Mouse (Mus musculus) liver (tissue): ENCODE data around the gene Snx18.

Experiments used
- DNase-seq: peaks from one replicate; pipeline ENCODE4 v3.0.0-alpha.2; 2020; ENCODE audit warnings: mixed read lengths

Snx18 gene

DNA sequence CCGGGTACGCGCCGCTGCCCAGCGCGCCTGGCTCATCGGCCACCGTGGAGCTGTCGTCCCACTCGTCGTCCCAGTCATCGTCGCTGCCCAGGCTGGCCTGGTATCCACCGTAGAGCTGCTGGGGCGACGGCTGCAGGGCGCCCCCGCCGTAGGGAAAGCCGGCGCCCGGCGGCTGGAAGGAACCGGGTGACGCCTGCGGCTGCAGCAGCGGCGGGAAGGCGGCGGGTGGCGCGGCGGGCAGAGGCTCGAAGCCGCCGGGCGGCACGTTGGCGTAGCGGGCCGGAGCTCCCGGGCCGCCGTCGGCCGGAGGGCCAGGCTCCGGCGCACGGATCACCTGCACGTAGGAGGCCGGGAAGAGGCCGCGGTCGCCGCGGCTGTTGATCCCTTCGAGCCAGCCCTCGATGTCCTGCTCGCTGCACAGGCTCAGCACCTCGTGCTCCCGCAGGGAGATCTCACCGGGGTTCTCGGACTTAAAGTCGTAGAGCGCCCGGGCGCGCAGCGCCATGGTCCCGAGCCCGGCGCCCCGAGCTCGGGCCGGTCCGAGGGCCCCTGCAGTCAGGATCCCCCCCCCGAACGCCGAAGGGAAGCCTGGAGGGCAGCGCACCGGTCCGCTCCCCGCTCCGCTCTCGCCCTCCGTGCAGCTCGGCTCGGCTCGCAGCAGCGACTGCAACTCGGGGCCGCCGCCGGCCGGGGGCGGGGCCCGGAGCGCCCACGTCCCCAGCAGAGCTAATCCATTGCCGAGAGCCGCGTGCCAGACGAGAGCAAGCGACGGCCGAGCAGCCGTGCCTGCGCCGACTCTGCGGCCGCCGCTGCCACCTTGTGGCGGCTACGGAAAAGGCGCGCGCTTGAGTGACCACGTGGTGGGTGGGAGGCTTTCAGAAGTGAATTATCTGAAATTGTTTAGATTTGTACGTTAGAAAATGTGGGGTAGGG is at the start of gene Snx18:
Gene Snx18 (minus strand): TSS at position 674 of the 933 bp plus-strand sequence.
- peak; percentile 91 for DNase-seq

DNA sequence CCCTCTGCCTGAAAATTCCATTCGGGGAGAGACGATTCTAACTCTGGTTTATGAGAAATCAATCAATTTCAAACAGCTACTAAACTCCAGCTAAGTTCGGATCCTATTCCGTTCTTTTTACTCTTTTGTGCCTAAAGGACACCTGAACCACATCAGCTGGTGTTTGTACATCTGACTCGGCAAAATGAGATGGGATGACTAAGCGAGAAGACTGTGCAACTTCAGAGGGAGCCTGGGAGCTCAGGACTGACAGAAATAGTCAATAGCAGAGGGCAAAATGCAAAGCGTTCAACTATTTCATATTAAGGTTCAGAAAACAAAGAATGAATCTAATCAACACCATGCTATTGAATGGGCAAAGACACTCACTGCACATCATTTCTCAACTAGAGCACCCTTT is 45.5 kb upstream of the Snx18 start:
- DNase-seq: no peak

DNA sequence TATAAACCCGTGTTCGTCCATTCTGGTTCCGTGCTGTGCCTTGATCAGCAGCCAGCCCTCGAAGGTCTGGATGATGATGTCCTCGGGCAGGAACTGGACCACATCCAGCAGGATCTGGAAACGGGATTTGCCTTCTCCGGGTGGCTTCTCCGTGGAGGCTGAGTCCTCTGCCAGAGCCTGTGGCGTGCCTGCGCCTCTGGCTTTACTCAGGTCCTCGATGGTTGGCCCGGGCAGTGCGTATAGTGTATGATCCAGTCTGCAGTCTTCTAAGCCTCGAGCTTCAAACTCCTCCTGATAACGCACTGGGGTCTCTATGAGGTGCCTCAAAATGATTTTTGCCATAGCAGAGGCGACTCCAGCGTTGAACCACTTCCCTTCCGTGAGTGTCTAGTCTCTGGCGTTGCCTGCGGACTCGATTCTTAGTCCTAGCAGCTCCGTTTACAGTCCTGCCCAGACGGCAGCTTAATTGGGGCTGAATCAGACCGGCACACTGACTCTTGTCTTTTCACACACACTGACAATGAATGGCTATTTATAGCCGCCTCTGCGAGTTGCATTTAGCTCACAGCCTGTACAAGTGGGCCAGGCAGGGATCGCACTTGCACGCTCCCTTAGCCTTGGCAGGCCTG is 44.9 kb upstream of the Snx18 start, which contains the start of gene Hspb3:
Gene Hspb3 (minus strand): TSS at position 526 of the 629 bp plus-strand sequence.
- no peak for DNase-seq

DNA sequence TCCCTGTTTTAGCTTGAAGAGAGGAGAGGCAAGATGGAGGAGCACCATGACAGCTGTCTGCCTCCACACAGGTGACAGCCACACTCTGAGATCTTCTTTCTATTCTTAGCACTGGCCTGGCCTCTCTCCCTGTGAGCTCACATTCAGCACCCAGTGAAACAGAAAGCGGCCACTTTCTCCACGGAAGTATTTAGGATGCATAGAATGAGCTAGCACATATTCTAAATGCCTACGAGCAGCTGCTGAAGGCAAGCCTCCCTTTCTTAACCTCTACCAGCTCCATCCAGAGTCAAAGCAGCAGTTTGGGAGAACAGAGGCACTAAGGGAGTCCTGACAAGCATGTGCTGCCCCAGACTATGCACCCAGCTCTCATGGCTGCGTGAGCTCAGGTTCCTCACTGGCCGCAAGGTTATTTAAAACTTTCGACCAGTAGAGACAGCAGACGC is 43.5 kb upstream of the Snx18 start:
- DNase-seq: no peak

DNA sequence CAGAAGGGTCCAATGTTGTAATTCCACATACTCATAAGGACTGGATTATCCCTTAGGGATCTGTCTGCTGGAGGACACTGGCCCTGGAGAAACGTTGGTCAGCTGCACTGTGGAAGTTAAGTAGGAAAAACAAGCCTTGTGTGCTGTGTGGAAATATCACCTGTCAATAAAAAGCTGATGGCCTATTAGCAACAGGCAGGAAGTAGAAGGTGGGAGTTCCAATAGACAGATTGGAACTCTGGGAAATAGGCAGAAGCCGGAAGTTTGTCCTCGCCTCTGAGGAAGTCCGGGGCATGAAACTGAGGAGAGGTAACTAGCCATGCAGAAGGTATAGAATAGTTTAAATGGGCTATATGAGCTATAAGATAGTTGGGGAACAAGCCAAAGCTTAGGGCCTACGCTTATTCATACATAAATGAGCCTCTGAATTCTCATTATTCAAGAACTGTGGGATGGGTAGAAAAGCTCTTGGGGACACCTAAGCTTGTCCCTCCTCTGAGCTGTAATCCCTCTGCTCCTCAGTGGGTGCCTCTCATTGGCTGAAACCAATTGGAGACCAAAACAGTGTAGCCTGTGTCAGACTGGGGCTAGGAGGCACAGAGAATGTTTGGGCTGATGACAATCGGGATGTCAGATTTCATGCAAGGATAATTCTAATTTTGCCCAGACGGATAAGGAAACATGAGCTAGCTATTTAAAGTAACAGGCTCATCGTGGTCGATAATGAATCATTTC is 42.4 kb upstream of the Snx18 start:
- DNase-seq: no peak

DNA sequence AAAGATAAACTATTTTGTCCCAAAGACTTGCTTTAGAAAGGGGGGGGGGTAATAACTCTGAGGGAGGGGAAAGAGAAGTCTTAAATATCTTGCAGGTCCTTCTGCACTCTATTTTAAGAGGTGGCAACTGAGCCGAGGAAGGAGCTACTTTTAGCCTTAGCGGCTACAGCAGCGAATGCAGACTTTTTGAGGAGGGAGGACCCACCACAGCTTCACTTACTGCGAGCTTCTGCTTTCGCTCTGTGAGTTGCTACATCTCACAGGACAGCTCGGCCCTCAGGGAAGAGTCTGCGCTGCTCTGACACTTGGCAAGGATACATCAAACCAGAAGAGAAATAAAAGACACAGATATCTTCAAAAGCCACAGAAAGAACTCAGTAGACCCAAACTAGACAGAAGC is 38.8 kb upstream of the Snx18 start:
- no peak for DNase-seq

DNA sequence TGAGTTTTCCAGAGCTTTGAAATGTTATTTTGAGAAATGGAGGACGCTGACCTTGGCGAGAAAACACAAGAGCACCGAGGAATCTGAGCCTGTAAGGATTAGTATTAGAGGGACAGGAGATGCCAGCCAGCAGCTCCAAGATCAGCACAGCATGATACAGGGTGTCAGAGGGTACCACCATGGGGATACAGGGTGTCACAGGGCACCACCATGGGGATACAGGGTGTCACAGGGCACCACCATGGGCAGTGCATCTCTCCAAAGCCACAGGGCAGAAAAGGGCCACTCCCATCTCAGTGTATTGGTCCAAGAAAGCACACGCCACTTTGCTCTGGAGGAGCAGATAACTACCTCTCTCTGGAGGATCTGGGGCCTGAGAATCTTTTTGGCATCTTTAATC is 38.3 kb upstream of the Snx18 start:
- no peak for DNase-seq

DNA sequence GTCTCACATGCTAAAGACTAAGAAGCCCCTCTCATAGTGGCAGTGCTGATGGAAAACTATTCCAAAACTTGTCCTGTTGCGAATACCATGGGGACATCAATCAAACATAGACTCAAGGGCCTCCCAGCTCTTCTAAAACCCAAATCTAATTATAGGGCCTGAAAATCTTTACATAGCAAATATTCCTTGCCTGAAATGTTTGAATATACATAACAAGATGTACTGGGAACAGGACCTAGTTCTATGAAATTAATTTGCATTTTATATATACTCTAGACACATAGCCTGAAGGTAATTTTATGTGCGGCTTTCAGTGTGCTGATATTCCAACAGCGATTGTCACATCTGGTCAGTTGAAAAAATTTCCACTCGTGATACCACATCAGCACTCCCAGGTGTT is 37.1 kb upstream of the Snx18 start:
- no peak for DNase-seq

DNA sequence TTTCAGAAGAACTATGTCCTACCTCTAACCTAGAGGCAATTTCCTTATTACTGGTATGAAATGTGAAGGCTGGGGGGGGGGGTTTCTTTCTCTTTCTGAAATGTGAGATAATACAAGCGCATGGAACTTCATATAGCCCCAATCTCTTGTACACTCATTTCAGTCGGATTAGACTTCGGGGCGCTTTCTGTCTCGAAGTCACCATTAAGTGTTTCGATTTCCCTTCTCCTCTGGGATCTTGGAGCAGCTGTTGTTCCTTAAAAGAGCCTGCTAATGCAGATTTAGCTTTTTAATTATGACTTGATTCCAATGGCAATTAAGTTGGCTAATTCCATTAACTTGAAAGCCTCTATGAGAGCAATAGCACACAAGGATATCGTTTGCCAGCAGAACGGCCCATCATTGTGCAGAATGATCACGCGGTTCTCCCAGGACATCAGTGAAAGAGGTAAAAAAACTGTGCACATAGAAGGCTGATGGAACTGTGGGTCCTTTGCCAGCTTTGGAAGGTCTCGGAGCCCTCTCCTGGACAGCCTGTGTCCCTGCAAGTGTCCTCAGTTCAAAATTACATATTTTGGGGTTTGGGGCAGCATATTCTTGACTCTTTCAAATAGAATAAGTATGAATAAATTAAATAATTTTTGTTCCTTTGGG is 22.7 kb upstream of the Snx18 start:
- DNase-seq: no peak

DNA sequence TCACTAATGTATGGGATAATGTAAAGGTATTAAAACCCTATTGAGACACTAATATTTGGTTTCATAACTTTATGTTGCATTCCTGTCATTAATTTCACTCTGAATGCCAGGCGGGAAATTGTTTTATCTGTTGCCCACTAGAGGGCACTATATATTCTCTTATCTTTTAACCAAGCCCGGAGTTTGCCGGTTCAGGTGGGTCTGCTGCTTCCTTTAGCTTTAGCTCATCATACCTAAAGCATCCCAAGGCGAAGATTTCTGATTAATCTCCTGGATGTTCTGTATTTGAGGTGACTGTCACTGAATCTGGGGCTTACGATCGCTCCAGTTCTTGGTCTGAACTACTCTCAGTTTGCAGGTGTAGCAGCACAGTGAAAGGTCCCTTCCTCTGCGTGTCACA is 20.6 kb upstream of the Snx18 start:
- DNase-seq: no peak

DNA sequence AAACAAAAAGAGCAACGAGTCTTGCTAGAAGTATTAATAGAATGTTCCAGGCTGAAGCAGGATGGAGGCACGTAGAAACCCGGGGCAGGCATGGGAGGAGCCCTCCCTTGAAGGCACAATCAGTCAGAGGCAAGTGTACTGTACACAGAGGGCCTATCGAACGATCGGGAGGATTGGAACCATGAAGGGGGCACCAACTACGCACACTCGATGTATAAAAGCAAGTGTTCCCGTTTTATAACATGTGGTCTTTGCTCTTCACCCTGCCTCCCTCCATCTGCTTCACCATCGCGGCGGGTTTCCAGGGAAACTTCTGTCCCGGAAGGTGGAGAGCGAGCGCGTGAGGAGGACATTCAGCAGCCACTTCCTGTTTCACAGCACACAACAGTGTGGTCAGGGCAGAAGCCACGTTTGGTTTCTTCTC is 17.4 kb upstream of the Snx18 start:
- DNase-seq: no peak

DNA sequence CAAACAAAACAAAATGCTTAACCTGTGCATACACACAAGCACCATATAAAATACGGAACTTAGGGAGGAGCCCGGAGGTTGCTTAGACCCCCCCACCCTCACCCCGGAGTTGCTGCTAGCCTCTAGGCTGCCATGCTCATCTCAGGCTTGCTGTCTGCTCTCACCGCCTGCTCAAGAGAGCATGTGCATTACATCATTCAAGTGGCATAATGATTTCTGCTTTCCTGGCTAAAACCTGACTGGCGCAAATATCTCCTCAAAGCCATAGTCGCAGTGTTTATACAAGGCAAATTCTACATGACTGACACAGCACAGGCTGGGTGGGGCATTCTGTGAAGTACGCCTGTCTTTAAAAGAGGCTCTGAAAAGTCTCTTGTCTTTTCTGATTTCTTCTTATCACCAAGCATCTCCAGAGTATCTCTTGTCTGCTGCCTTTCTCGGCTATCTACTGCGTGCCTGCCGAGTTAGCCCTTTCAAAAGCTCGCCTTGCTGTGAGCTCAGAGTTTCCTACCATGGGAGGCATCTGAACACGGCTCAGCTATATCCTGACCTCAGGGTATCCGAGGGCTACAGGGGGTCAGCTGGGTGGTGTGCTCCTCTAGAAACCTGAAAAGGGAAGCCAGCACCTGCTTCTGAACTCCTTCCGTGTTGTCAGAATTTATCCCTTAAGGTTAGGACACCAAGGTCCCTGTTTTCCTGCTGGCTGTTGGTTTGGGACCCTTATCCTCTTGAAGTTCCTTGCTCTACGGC is 16.5 kb upstream of the Snx18 start:
- DNase-seq: no peak

DNA sequence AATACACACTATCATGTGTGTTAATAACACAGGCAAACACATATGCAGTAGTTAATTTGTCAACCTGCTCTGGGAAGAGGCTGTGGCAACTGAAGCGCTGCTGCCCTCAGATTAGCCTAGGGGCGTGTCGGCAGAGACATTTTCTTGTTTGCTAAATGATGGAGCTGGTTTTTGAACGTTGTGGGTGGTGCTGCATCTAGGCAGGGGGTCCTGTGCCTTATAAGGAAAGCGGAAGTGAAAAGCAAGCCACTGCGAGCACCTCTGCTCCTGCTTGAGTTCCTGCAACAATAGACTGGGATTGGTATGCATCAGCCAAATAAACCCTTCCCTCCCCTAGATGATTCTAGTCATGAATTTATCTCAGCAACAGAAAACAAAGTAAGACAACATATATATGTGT is 14.1 kb upstream of the Snx18 start:
- no peak for DNase-seq

DNA sequence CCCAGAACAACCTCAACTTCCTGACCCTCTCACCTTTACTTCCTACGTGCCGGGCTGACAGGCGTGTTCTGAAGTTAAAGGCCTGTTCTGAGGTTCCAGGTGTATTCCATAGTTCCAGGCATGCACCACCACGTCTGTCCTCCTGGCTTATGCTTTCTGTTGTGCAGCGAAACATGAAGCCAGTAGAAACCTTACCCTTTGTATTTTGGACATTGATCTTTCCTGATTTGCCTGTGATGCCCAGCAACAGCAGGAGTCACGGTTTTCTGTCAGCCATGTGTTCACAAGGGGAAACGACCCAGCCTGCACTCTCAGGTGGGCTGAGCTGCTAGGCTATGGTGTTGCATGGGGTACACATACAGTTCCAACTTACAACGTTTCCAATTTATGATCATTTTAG is 9.2 kb upstream of the Snx18 start:
- DNase-seq: no peak

DNA sequence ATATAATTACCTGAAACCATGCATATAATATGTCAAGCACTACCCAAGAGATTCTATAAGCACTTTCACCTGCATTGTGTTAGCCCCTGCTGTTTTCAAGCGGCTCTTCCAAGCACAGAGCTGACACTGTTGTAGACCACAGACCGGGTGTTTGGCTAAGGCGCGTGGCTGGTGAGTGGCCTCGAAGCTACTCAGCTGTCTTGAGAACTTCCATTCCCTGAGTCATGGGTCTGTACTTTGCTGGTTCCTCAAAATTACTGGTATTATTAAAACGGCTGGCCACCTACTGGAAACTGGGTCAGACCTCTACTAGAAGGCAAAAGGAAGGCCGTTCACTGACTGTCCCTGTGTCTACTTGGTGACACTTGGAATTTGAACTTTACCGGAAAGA is 4.5 kb upstream of the Snx18 start:
- no peak for DNase-seq

DNA sequence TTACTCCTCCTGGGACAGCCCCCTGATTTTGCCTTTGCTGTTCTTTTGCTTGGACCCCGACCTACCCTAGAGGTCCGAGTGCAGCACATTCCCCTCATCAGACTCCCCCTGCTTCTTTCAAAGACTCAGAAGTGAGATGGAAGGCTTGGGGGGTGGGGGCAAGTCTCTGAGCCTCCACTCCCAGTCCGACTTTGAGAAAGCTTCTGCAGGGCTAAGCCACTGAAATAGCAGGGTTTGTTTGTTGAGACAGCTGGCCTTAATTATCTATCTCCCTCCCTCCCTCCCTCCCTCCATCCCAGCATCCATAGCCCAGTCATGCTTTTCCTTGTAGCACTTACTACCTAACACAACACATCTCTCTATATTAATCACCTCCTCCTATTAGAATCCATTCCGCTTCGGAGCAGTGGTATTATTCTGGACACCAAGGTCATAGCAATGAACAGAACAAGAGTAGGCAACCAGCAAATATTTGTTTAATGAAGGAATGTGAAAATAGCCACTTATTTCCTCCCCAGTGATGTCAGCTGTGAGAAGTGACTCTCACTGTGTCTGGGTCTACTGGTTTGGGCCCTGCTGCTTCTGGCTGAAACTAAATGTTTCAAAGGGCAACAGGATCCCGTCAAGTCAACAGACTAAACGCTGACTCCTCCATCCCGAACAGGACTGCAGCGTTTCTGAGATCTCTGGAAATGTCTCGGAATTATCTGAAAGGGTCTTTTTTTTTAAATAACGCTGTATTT is 3.9 kb upstream of the Snx18 start:
- no peak for DNase-seq

DNA sequence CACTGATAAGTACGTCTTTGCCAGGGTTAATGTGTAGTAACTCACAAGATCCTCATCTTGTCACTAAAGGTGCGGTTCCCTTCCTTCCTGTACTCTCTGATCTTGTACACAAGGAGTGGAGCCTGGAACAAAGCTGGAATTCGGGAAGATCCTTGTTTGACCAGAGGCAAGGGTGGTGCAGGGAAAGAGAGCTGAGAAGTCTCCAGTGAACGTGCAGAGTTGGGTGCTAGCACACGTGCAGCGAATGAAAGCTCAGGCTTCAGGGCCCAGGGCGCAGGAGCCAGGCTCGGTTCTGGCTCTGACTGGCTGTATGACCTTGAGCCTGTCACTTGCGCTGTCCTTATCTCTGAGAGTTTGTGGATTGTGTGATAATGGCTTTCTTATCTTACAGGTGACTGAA is 639 bp upstream of the Snx18 start:
- no peak for DNase-seq

DNA sequence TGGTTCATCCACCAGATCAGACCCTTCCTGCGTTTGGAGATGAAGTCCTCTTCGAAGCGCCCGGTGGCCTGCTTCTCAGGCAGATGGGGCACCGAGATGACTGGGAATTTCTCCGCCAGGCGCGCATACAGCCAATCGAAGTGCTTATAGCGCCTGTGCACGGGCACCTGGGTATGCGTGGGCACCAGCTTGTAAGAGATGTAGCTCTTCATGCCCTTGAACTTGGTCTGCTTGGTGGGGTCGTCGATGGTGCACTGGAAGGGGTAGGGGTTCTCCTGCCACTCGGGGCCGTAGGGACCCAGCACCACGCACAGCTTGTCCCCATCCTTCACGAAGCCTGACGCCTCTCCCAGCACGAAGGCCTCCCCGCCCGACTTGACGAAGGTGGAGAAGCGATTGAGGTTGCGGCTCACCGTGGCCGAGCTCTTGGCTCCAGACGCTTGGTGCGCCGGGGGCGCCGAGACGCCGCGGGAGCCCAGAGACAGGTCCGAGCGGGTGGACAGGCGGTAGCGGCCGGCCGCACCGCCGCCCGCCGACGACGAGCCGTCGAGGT is 950 bp downstream of the Snx18 start:
- peak; percentile 26 for DNase-seq

DNA sequence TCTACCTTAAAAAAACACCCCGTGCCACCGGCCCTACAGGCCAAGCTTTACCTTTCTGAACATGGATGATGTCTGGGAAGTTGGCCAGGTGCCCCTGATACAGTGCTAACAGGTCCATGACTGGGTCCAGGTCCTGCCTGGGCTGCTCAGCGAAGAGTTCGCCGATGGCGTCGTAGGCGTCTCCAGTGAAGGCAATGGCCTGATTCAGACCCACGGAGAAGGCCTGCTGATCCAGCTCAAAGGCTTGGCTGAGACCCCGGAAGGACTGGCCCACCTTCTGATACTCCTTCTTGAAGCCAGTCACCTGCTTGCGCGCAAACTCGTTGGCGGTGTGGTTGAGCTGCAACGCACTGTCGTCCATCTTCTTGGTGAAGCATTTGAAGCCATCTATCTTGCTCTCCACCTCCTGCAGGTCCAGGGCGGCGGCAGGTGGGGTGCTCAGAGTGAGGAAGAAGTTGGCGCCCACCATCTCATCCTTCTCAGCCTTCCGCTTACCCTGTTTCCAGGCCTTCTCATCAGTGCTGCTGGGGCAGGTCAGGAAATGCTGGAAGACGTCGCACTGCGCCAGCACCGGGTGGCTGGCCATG is 1.5 kb downstream of the Snx18 start:
- DNase-seq: no peak

DNA sequence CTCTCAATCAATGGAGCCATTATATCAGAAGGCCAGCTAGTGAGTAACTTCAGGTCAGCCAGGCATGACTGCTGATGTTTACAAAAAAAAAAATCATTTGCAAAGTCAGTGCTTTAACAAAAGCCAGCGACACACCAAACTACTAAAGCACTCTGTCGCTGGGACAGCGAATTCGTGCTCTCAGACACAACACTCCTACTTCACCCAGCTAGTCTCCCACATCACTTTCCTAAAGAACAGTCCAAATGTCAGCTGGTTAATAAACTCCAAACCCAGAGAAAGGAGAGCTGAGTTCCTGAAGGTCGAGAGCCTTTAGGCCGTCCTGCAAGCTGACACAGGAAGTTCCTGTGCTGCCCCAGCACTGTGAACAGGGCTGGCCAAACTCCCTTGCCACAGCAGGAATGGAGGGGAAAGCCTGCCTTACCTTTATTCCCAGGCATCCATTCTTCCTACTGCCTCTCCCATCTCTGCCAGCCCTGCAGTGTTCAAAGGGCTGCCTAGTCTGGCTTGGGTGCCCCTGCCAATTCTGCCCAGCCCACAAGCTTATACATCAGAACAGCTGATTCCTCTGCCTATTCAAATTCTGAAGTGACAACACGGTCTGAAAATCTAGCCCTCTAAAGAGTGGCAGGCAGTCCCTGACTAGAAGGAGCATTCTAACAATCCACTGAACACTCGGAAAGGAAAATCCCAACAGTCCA is 2.2 kb downstream of the Snx18 start:
- no peak for DNase-seq
